Mouse (Mus musculus) urinary bladder, postnatal 4 days (tissue): Measurements from ENCODE around the gene Uqcr10.

Experiments
- DNase-seq, 2 experiments: peaks; one replicate each; pipeline ENCODE4 v3.0.0; 2021 to 2022; ENCODE audit warnings: low spot score in 2 of 2

Gene Uqcr10

GRCm38 (mm10) chr11:4675693-4676092 is 28.4 kb downstream of the Uqcr10 start:
- no peak for DNase-seq

DNA sequence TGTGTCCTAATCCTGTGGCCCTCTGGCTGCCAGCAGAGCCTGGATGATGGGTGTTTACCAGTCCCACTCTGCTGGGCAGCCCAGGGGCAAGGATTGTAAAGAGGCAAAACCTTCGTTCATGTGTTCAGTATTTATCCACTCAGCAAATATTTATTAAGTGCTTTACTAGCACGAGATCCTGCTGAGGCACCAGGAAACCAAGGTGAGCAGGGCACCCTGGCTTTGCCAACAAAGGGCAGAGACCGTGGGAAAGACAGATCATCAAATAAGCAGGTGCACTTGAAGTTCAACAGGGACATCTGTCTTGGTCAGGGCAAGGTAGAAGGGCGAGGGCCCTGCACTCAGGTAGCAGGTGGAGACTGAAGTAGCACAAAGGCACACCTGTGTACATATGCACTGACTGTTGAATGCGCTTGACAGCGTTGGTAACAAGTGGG is 29.0 kb downstream of the Uqcr10 start:
- DNase-seq, result no peak

DNA sequence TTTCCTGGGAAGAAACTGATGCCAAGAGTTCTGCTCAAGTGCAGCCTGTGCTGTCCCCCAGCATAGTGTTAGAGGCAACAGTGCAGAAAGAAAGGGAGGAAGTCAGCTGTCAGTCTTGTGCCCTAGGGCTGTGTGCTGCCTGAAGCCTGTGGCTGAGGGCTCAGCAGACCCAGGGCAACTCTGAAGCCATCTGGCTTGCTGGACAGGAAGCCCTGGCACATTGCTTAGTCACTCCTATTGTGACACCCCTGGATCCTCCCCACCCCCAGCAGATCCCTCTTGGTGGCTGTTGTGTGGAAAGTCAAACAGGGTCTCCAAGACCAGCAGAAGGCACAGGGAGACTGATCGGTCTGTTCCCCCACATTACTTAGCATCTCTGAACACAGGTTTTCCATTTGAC is 29.5 kb downstream of the Uqcr10 start:
- no peak for DNase-seq

GRCm38 (mm10) chr11:4671736-4672135 is 32.4 kb downstream of the Uqcr10 start:
- no peak for DNase-seq

DNA sequence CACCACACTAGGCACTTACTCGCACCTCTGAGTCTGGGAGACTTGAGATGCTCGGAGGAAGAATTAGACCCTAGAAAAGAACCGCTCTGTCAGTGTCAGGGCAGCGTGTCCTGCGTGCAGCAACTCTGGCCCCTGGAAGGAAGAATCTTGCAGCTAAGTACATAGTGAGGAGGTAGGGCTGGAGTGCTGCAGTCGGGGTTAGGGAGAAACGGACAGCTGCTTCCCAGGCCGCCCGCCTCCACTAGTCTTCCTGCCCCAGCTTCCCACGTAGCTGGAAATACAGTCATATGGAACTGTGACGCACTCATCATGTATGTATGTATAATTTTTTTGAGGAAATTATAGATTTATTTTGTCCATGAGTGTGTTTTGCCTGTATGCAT is 41.7 kb downstream of the Uqcr10 start:
- no peak for DNase-seq

GRCm38 (mm10) chr11:4661871-4662495 is 42.2 kb downstream of the Uqcr10 start:
- no peak for DNase-seq

GRCm38 (mm10) chr11:4661324-4661723 is 42.8 kb downstream of the Uqcr10 start:
- no peak for DNase-seq

GRCm38 (mm10) chr11:4660309-4661025 is 43.7 kb downstream of the Uqcr10 start:
- DNase-seq, result no peak

DNA sequence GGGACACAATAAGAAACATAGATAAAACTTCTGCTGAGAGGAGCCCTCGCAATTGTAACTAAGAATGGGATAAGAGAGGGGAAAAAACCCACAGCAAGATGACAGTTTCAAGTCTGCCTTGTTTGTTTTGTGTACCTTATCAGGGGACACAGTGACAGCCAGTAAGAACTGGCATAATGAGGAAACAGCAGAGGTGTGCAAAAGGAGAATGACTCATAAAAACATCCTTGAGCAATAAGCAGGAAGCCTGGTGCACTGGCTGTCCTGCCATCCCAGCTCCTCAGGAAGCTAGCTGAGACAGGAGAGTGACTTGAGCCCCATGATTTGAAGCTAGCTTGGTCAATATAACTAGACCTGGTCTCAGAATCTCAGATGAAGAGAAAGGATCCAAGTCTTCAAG is 44.3 kb downstream of the Uqcr10 start:
- DNase-seq, result no peak
